7 mouse cellular contexts compared by ENCODE assay signal in the genomic region with DNA sequence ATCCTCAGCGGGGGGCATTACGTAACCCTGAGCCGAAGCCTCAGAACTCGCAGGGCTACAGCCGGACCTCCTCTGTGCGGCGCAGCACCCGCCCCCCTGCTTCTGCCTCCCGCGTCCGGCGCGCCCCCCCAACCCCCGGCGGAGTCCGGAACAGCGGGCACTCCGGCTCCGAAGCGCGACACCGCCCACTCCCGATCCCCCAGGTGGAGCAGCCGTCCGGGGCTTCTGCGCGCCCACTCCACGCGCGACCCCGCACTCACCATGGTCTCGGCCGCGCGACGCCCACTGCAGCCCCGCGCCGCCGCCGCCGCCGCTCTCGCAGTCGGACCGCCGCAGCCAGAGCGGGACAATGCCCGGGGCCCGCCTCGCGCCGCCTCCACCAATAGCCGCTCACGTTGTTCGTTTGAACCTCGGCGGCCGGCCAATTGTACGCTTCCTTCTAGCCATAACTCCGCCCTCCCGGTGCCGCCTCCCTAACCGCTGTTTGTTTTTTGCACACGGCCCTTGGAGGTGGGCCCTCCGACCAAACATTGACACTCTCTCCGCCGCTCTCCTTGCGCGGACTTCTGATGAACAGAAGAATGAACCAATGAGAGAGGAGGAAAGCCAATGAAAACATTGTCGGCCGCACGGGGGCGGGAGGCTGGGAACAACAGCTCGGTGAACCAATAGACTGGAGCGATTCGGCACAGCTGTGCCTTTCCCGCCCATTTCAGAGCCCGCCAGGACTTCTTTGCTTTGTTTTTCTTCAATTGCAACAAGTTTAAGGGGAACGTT. TPM values are rescaled to one million over a fixed set of nuclear protein-coding genes. Genes with fewer than 3 reads are reported as not detected.
A peak's percentile ranks its signal among the peaks of the same experiment; 100 is the strongest.
DNase-seq lines count a peak whose midpoint lies in the region; ATAC-seq lines count a peak whose summit lies in the region.

A gene (minus strand): TSS at position 367 of the 777 bp plus-strand sequence.

- H3K4me2 ChIP-seq in embryonic facial prominence, embryonic 11.5 days (ENCODE audit: low read depth, low read length), result peak within 1 kb of the TSS; percentile 35
- peak within 1 kb of the TSS; percentile 76 for H3K4me2 ChIP-seq in midbrain, embryonic 13.5 days (replicated peaks)

- no peaks in the 10 kb centered on the region for H3K9me3 ChIP-seq in embryonic facial prominence, embryonic 11.5 days (replicated peaks; ENCODE audit: control insufficient read depth, low read length)
- no peaks in the 10 kb centered on the region for H3K9me3 ChIP-seq in limb, embryonic 10.5 days (replicated peaks)
- no peaks in the 10 kb centered on the region for H3K9me3 ChIP-seq in midbrain, embryonic 13.5 days

- peak within 1 kb of the TSS; percentile 76 for H3K4me3 ChIP-seq in embryonic facial prominence, embryonic 11.5 days (ENCODE audit: low read depth, low read length)
- H3K4me3 ChIP-seq in limb, embryonic 10.5 days, result peak within 1 kb of the TSS; percentile 90
- peak within 1 kb of the TSS; percentile 78 for H3K4me3 ChIP-seq in midbrain, embryonic 13.5 days (replicated peaks)

- H3K4me1 ChIP-seq in embryonic facial prominence, embryonic 11.5 days (ENCODE audit: control insufficient read depth, insufficient read depth, low read length), result no peaks in the 10 kb centered on the region
- peaks cover 11% of the 10 kb centered on the region; the same call in 1 of the 2 replicates for H3K4me1 ChIP-seq in limb, embryonic 10.5 days
- peaks cover 15% of the 10 kb centered on the region for H3K4me1 ChIP-seq in midbrain, embryonic 13.5 days (replicated peaks)

- peak; percentile 99 for ATAC-seq in embryonic facial prominence, embryonic 11.5 days (replicated peaks; ENCODE audit: insufficient number of reproducible peaks, low FRiP score, low TSS enrichment, low read depth)
- ATAC-seq in granulocyte monocyte progenitor cell, adult 5-6 weeks (replicated peaks; ENCODE audit: poor library complexity, severe bottlenecking), result peak; percentile 97
- peak; percentile 99 for ATAC-seq in midbrain, embryonic 13.5 days

- WGBS in embryonic facial prominence, embryonic 11.5 days, result under 1% methylated on average over 60 of the region's 80 CpGs
- under 1% methylated on average over 80 of the region's 80 CpGs for WGBS in limb, embryonic 10.5 days
- 1% methylated on average over 62 of the region's 80 CpGs for WGBS in midbrain, embryonic 13.5 days

- H3K27ac ChIP-seq in embryonic facial prominence, embryonic 11.5 days (replicated peaks; ENCODE audit: low read depth, low read length), result peak within 1 kb of the TSS; percentile 90
- peak within 1 kb of the TSS; percentile 99 for H3K27ac ChIP-seq in limb, embryonic 10.5 days
- H3K27ac ChIP-seq in midbrain, embryonic 13.5 days, result peak within 1 kb of the TSS; percentile 97

- H3K27me3 ChIP-seq in embryonic facial prominence, embryonic 11.5 days (ENCODE audit: control insufficient read depth, insufficient read depth, low read length), result no peaks in the 10 kb centered on the region
- H3K27me3 ChIP-seq in limb, embryonic 10.5 days (ENCODE audit: low read depth, poor library complexity, severe bottlenecking), result no peaks in the 10 kb centered on the region
- H3K27me3 ChIP-seq in midbrain, embryonic 13.5 days, result no peaks in the 10 kb centered on the region

- peak within 1 kb of the TSS; percentile 88 for H3K9ac ChIP-seq in embryonic facial prominence, embryonic 11.5 days (replicated peaks; ENCODE audit: low read length)
- H3K9ac ChIP-seq in midbrain, embryonic 13.5 days (replicated peaks), result peak within 1 kb of the TSS; percentile 89

- peak; percentile 99 for DNase-seq in adrenal gland, postnatal 14 days
- DNase-seq in embryonic facial prominence, embryonic 11.5 days (ENCODE audit: low spot score), result peak; percentile 99
- peak; percentile 100 for DNase-seq in kidney, adult 11 months
- DNase-seq in limb, embryonic 10.5 days (ENCODE audit: low spot score), result peak; percentile 100
- peak; percentile 98 for DNase-seq in spleen, adult 12 weeks (ENCODE audit: low spot score)

- no peaks in the 10 kb centered on the region for H3K36me3 ChIP-seq in embryonic facial prominence, embryonic 11.5 days (replicated peaks; ENCODE audit: control insufficient read depth, insufficient read depth, low read depth, low read length)
- peaks cover 20% of the 10 kb centered on the region for H3K36me3 ChIP-seq in limb, embryonic 10.5 days
- H3K36me3 ChIP-seq in midbrain, embryonic 13.5 days, result peaks cover 6% of the 10 kb centered on the region

RNA-seq across cellular contexts. Expression of the gene that starts here (rescaled TPM):
- 84.2 and 99.3 TPM in 2 replicates for total RNA-seq in adrenal gland, postnatal 14 days (2021)
- 853 and 854 TPM in 2 replicates for polyA plus RNA-seq in embryonic facial prominence, embryonic 11.5 days (2014; fragmentation: Nextera tagmentation; extraction: Ambion mirVana)
- 152 and 264 TPM in 2 replicates for total RNA-seq in granulocyte monocyte progenitor cell, adult 5-6 weeks (2014; fragmentation: Nextera tagmentation)
- 119 and 143 TPM in 2 replicates for total RNA-seq in granulocyte monocyte progenitor cell, adult 5-6 weeks (2017)
- polyA plus RNA-seq in limb, embryonic 10.5 days (2016; fragmentation: Nextera tagmentation; extraction: Ambion mirVana), result 583 and 781 TPM in 2 replicates
- polyA plus RNA-seq in midbrain, embryonic 13.5 days (2015; fragmentation: Nextera tagmentation; extraction: Ambion mirVana), result 605 and 617 TPM in 2 replicates

Comparison
In these comparisons a context has a peak if more than half of its experiments do, and no peak if none do; other contexts are left out.
1. Peak in every context shown above with its lines: DNase-seq, ATAC-seq, H3K4me3 ChIP-seq and H3K27ac ChIP-seq.